Mouse (Mus musculus) ES-Bruce4 (cell line): ENCODE measurements around the gene Mdc1. TPM values are rescaled to one million over a fixed set of nuclear protein-coding genes. Genes with fewer than 3 reads are reported as not detected.
"Not testable (repeated sequence)": the region's sequence is repeated elsewhere in the genome, so short reads cannot be mapped to it uniquely, and the experiment has no call there.

ENCODE experiments used
- H3K27ac ChIP-seq: 2 replicates; pipeline ENCODE4 v1.5.1; 2012; ENCODE audit warnings: low read length, inconsistent platforms; ENCODE audit not compliant: insufficient read depth
- H3K27me3 ChIP-seq: 2 replicates; pipeline ENCODE4 v1.6.1; 2012; ENCODE audit warnings: mild to moderate bottlenecking, low read length, inconsistent platforms; ENCODE audit not compliant: control insufficient read depth, poor library complexity, insufficient read depth, severe bottlenecking
- H3K36me3 ChIP-seq: 2 replicates; pipeline ENCODE4 v1.6.1; 2012; ENCODE audit warnings: inconsistent platforms, mild to moderate bottlenecking, low read length, moderate library complexity; ENCODE audit not compliant: control insufficient read depth, poor library complexity, insufficient read depth, severe bottlenecking
- H3K4me1 ChIP-seq: one replicate; pipeline ENCODE4 v1.8.1; 2011; ENCODE audit warnings: low read length; ENCODE audit not compliant: control insufficient read depth, insufficient read depth
- H3K4me3 ChIP-seq: 2 replicates; pipeline ENCODE4 v1.5.1; 2011; ENCODE audit warnings: low read depth, mild to moderate bottlenecking, low read length
- H3K9ac ChIP-seq: 2 replicates; pipeline ENCODE4 v1.6.1; 2012; ENCODE audit warnings: low read depth, mild to moderate bottlenecking, inconsistent platforms; ENCODE audit not compliant: poor library complexity, severe bottlenecking
- H3K9me3 ChIP-seq: replicated peaks from 2 replicates; pipeline ENCODE4 v1.6.1; 2012; ENCODE audit warnings: mild to moderate bottlenecking, low read length, inconsistent platforms; ENCODE audit not compliant: control insufficient read depth, poor library complexity, insufficient read depth, severe bottlenecking
- CTCF ChIP-seq: IDR thresholded peaks from one replicate; pipeline ENCODE4 v1.8.1; 2011; ENCODE audit warnings: low read depth, low read length
- EP300 ChIP-seq: IDR thresholded peaks from 2 replicates; pipeline ENCODE4 v1.6.1; 2011; ENCODE audit warnings: low read depth, low read length; ENCODE audit not compliant: insufficient read depth
- POLR2A ChIP-seq: IDR thresholded peaks from one replicate; pipeline ENCODE4 v1.8.1; 2011; ENCODE audit warnings: low read length; ENCODE audit not compliant: insufficient read depth
- polyA plus RNA-seq: library from polyadenylated mRNA; stranded (reverse); fragments of >200 nt; gene quantifications from 2 replicates; pipeline ENCODE4 v1.2.4, GENCODE M21; 2011; ENCODE audit warnings: low read depth; ENCODE audit not compliant: missing spikeins, insufficient read depth, insufficient read length

The Mdc1 gene
- polyA plus RNA-seq, 1 experiment, result 131 TPM

- Histone ChIP-seq H3K4me1 (no peaks in the 10 kb centered on the region), H3K9me3 (no peaks in the 10 kb centered on the region), H3K9ac (peak overlapping the region; percentile 64), H3K36me3 (peaks cover 35% of the 10 kb centered on the region), H3K4me3 (peak overlapping the region; percentile 98), H3K27ac (peak overlapping the region; percentile 92), H3K27me3 (no peaks in the 10 kb centered on the region)
- no peak for TF ChIP-seq POLR2A
- peak; percentile 69; the same call in 1 of the 2 replicates for TF ChIP-seq EP300
- TF ChIP-seq CTCF, result no peak
Measured at GRCm38 (mm10) chr17:35837487-35837886, 3.8 kb upstream of the Mdc1 start.

GRCm38 (mm10) chr17:35838122-35838544 lies 3.2 kb upstream of the Mdc1 start, which contains the start of gene Tubb5:
Gene Tubb5 (minus strand): TSS chr17:35838306.
- H3K4me3 ChIP-seq, result peak within 1 kb of the TSS; percentile 98
- peak within 1 kb of the TSS; percentile 94 for H3K27ac ChIP-seq
- TF ChIP-seq CTCF (no peak), EP300 (no peak), POLR2A (peak; percentile 93)
- no peaks in the 10 kb centered on the region for H3K4me1 ChIP-seq
- no peaks in the 10 kb centered on the region for H3K27me3 ChIP-seq
- H3K9ac ChIP-seq, result peak within 1 kb of the TSS; percentile 64
- H3K36me3 ChIP-seq, result peaks cover 35% of the 10 kb centered on the region
- H3K9me3 ChIP-seq, result no peaks in the 10 kb centered on the region

- TF ChIP-seq CTCF (no peak), EP300 (no peak), POLR2A (no peak)
- Histone ChIP-seq H3K36me3 (peaks cover 34% of the 10 kb centered on the region), H3K27me3 (no peaks in the 10 kb centered on the region), H3K9me3 (no peaks in the 10 kb centered on the region), H3K4me1 (no peaks in the 10 kb centered on the region), H3K9ac (peak overlapping the region; percentile 51), H3K27ac (peak overlapping the region; percentile 85), H3K4me3 (peak overlapping the region; percentile 66)
Measured at GRCm38 (mm10) chr17:35838570-35838969, 2.7 kb upstream of the Mdc1 start.

- H3K36me3 ChIP-seq, result peaks cover 31% of the 10 kb centered on the region
- not testable (repeated sequence) for H3K9me3 ChIP-seq, H3K4me1 ChIP-seq, H3K27me3 ChIP-seq
- peak overlapping the region; percentile 94 for H3K27ac ChIP-seq
- peak overlapping the region; percentile 51 for H3K9ac ChIP-seq
- H3K4me3 ChIP-seq, result peak overlapping the region; percentile 26
- TF ChIP-seq POLR2A, result peak; percentile 13
Measured at GRCm38 (mm10) chr17:35839002-35839401, 2.3 kb upstream of the Mdc1 start.

- Histone ChIP-seq H3K9me3 (no peaks in the 10 kb centered on the region), H3K9ac (peak overlapping the region; percentile 41; the same call in 1 of the 2 replicates), H3K4me3 (peak overlapping the region; percentile 62), H3K4me1 (no peaks in the 10 kb centered on the region), H3K27ac (peak overlapping the region; percentile 32; the same call in 1 of the 2 replicates), H3K36me3 (peaks cover 30% of the 10 kb centered on the region), H3K27me3 (no peaks in the 10 kb centered on the region)
- no peak for TF ChIP-seq POLR2A
- TF ChIP-seq EP300, result no peak
Measured at GRCm38 (mm10) chr17:35840561-35840960, 754 bp upstream of the Mdc1 start.

- peaks cover 29% of the 10 kb centered on the region for H3K36me3 ChIP-seq
- TF ChIP-seq POLR2A (no peak), EP300 (no peak), CTCF (no peak)
Measured at GRCm38 (mm10) chr17:35842006-35842405, 691 bp downstream of the Mdc1 start.

More at GRCm38 (mm10) chr17:35842006-35842405, 691 bp downstream of the Mdc1 start:
- Histone ChIP-seq H3K4me3 (peak overlapping the region; percentile 70), H3K27me3 (no peaks in the 10 kb centered on the region), H3K4me1 (no peaks in the 10 kb centered on the region), H3K9ac (peak overlapping the region; percentile 62), H3K27ac (peak overlapping the region; percentile 48), H3K9me3 (no peaks in the 10 kb centered on the region)
